Comparison of ENCODE assay signal across 8 mouse cellular contexts in genomic region chr9:110672462-110673106, GRCm38 (mm10). TPM values are rescaled to one million over a fixed set of nuclear protein-coding genes. Genes with fewer than 3 reads are reported as not detected.
A peak's percentile ranks its signal among the peaks of the same experiment; 100 is the strongest.
DNase-seq lines count a peak whose midpoint lies in the region; ATAC-seq and TF ChIP-seq lines count a peak whose summit lies in the region.

No protein-coding gene starts in this region.

- DNase-seq in cerebellum, adult 11 months: peak; percentile 55
- no peak for DNase-seq in cerebellum, postnatal 4 days (ENCODE audit: low spot score in 2 of 2)
- no peak for DNase-seq in G1E (ENCODE audit: low spot score)
- peak; percentile 56 for DNase-seq in lung, postnatal 0 days (ENCODE audit: low spot score)
- peak; percentile 49 for DNase-seq in thymus, postnatal 14 days
- no peak for DNase-seq in gastrocnemius, adult 8-10 months (ENCODE audit: low spot score in 2 of 2)

- no peaks in the 10 kb centered on the region for H3K9me3 ChIP-seq in G1E (replicated peaks)
- H3K9me3 ChIP-seq in hindbrain, embryonic 15.5 days: no peaks in the 10 kb centered on the region
- H3K9me3 ChIP-seq in lung, postnatal 0 days (ENCODE audit: low read length): no peaks in the 10 kb centered on the region

- H3K4me3 ChIP-seq in G1E (ENCODE audit: low read depth, low read length): no peak overlapping the region
- no peak overlapping the region for H3K4me3 ChIP-seq in embryonic fibroblast, embryonic 13.5 days (ENCODE audit: insufficient read depth, low read length)
- no peak overlapping the region for H3K4me3 ChIP-seq in hindbrain, embryonic 15.5 days
- no peak overlapping the region for H3K4me3 ChIP-seq in lung, postnatal 0 days (ENCODE audit: low read depth, low read length)

- peaks cover 92% of the 10 kb centered on the region for H3K4me1 ChIP-seq in G1E (ENCODE audit: insufficient read depth, low read depth, low read length)
- H3K4me1 ChIP-seq in embryonic fibroblast, embryonic 13.5 days (ENCODE audit: control insufficient read depth, insufficient read depth, low read length): 0 out of 2 replicates have a peak, but pooled peaks cover 2% of the 10 kb centered on the region
- peaks cover 13% of the 10 kb centered on the region for H3K4me1 ChIP-seq in hindbrain, embryonic 15.5 days (replicated peaks)
- peaks cover 34% of the 10 kb centered on the region for H3K4me1 ChIP-seq in lung, postnatal 0 days (ENCODE audit: insufficient read depth, low read depth, low read length)

- TF ChIP-seq POLR2A in embryonic fibroblast, embryonic 13.5 days (IDR thresholded peaks at IDR 0.05; ENCODE audit: low read depth, low read length): no peak

- H3K4me2 ChIP-seq in hindbrain, embryonic 15.5 days: no peak overlapping the region
- H3K4me2 ChIP-seq in lung, postnatal 0 days (replicated peaks; ENCODE audit: low read depth, low read length): 0 out of 2 replicates have a peak overlapping the region, but pooled peaks have one; percentile 17

- peak; percentile 49 for TF ChIP-seq CTCF in G1E (IDR thresholded peaks at IDR 0.05; ENCODE audit: low read depth, low read length)
- TF ChIP-seq CTCF in embryonic fibroblast, embryonic 13.5 days (IDR thresholded peaks at IDR 0.05; ENCODE audit: borderline replicate concordance, insufficient read depth, low read length): peak; percentile 85; the same call in 1 of the 2 replicates
- TF ChIP-seq CTCF in lung, postnatal 0 days (IDR thresholded peaks at IDR 0.05): peak; percentile 88

- no peak for ATAC-seq in G1E (ENCODE audit: extremely low read depth, insufficient number of reproducible peaks, low FRiP score, poor library complexity, severe bottlenecking)
- peak; percentile 55; the same call in 1 of the 2 replicates for ATAC-seq in hindbrain, embryonic 15.5 days (ENCODE audit: low FRiP score, low read depth)
- peak; percentile 52 for ATAC-seq in lung, postnatal 0 days

- H3K9ac ChIP-seq in hindbrain, embryonic 15.5 days: no peak overlapping the region
- H3K9ac ChIP-seq in lung, postnatal 0 days (replicated peaks; ENCODE audit: low read depth): 0 out of 2 replicates have a peak overlapping the region, but pooled peaks have one; percentile 8

- no peaks in the 10 kb centered on the region for H3K27me3 ChIP-seq in G1E (ENCODE audit: insufficient read depth, low read length)
- H3K27me3 ChIP-seq in hindbrain, embryonic 15.5 days: no peaks in the 10 kb centered on the region
- no peaks in the 10 kb centered on the region for H3K27me3 ChIP-seq in lung, postnatal 0 days (replicated peaks; ENCODE audit: insufficient read depth, low read length)

- peaks cover 72% of the 10 kb centered on the region for H3K36me3 ChIP-seq in G1E (replicated peaks)
- H3K36me3 ChIP-seq in hindbrain, embryonic 15.5 days: no peaks in the 10 kb centered on the region
- H3K36me3 ChIP-seq in lung, postnatal 0 days (ENCODE audit: insufficient read depth, low read length): no peaks in the 10 kb centered on the region

- WGBS in hindbrain, embryonic 15.5 days: 63% methylated on average over 7 of the region's 7 CpGs
- 58% methylated on average over 7 of the region's 7 CpGs for WGBS in lung, postnatal 0 days

- TF ChIP-seq EP300 in lung, postnatal 0 days (IDR thresholded peaks at IDR 0.05): no peak

- no peak overlapping the region for H3K27ac ChIP-seq in embryonic fibroblast, embryonic 13.5 days (ENCODE audit: insufficient read depth, low read length)
- peak overlapping the region; percentile 34 for H3K27ac ChIP-seq in hindbrain, embryonic 15.5 days (replicated peaks)
- peak overlapping the region; percentile 83 for H3K27ac ChIP-seq in lung, postnatal 0 days (ENCODE audit: low read length)

RNA-seq across cellular contexts. Expression of gene Ccdc12, which starts 16.3 kb away (rescaled TPM):
- total RNA-seq in G1E (2014; fragmentation: Nextera tagmentation) (36.2 TPM in 2 replicates), G1E (2017) (202 and 222 TPM in 2 replicates)
- 331 and 365 TPM in 2 replicates for polyA plus RNA-seq in G1E (2012)
- polyA plus RNA-seq in embryonic fibroblast, embryonic 13.5 days (2011; ENCODE audit: insufficient read length, low read depth, missing spikeins): 34.4 and 43.2 TPM in 2 replicates
- polyA plus RNA-seq in hindbrain, embryonic 15.5 days (2015; fragmentation: Nextera tagmentation; extraction: Ambion mirVana): 103 and 107 TPM in 2 replicates
- 180 and 200 TPM in 2 replicates for polyA plus RNA-seq in lung, postnatal 0 days (2015; fragmentation: Nextera tagmentation; extraction: Ambion mirVana)
- total RNA-seq in gastrocnemius, adult 8-10 months (2022): 10 to 100 TPM; 38.8 to 53.8 (median 47.0) TPM

RNA-seq across cellular contexts. Expression of gene Nbeal2, which starts 18.6 kb away (rescaled TPM):
- 26.1 and 37.4 TPM in 2 replicates for total RNA-seq in G1E (2014; fragmentation: Nextera tagmentation)
- 28.1 and 32.5 TPM in 2 replicates for total RNA-seq in G1E (2017)
- polyA plus RNA-seq in G1E (2012): 56.7 and 64.7 TPM in 2 replicates
- polyA plus RNA-seq in embryonic fibroblast, embryonic 13.5 days (2011; ENCODE audit: insufficient read length, low read depth, missing spikeins): 1.8 TPM in 2 replicates
- polyA plus RNA-seq in hindbrain, embryonic 15.5 days (2015; fragmentation: Nextera tagmentation; extraction: Ambion mirVana): 3.5 and 4.3 TPM in 2 replicates
- polyA plus RNA-seq in lung, postnatal 0 days (2015; fragmentation: Nextera tagmentation; extraction: Ambion mirVana): 6.2 and 6.6 TPM in 2 replicates
- 1 to 10 TPM; 2.1 to 4.2 (median 3.1) TPM for total RNA-seq in gastrocnemius, adult 8-10 months (2022)

RNA-seq across cellular contexts. Expression of gene Nradd, which starts 48.3 kb away (rescaled TPM):
- total RNA-seq in G1E (2014; fragmentation: Nextera tagmentation) (1.3 TPM in 1 of 2 replicates, not detected in the other), G1E (2017) (5.8 and 7.3 TPM in 2 replicates)
- polyA plus RNA-seq in G1E (2012): 1.8 and 2.2 TPM in 2 replicates
- polyA plus RNA-seq in embryonic fibroblast, embryonic 13.5 days (2011; ENCODE audit: insufficient read length, low read depth, missing spikeins): 107 and 109 TPM in 2 replicates
- 31.1 and 31.7 TPM in 2 replicates for polyA plus RNA-seq in hindbrain, embryonic 15.5 days (2015; fragmentation: Nextera tagmentation; extraction: Ambion mirVana)
- polyA plus RNA-seq in lung, postnatal 0 days (2015; fragmentation: Nextera tagmentation; extraction: Ambion mirVana): 45.2 and 46.6 TPM in 2 replicates
- total RNA-seq in gastrocnemius, adult 8-10 months (2022): under 1 TPM; 0.27 to 0.88 (median 0.44) TPM

Comparison
In these comparisons a context has a peak if more than half of its experiments do, and no peak if none do; other contexts are left out.
1. DNase-seq: peak in cerebellum, adult 11 months (single experiment), lung, postnatal 0 days (single experiment) and thymus, postnatal 14 days (single experiment); none in cerebellum, postnatal 4 days (0 of 2), G1E (single experiment) and gastrocnemius, adult 8-10 months (0 of 2).
2. Peak in every context shown above with its lines, with median percentiles within 50 percentile points of each other: CTCF ChIP-seq.